Mouse (Mus musculus) midbrain, postnatal 0 days (tissue): ENCODE measurements at regions not wholly inside any gene's neighbourhood (a gene's known extent, or its start where the extent isn't known, plus 50 kb on each side); places are given as distances from the start of the nearest gene placed in this dataset.
A peak's percentile ranks its signal among the peaks of the same experiment; 100 is the strongest.

ENCODE experiments used
- ATAC-seq: fragments of 200-750 bp; cut with Nextera tagmentation; 2 replicates; pipeline ENCODE4 v1.8.0; 2017; ENCODE audit warnings: moderate number of reproducible peaks, mild to moderate bottlenecking, moderate TSS enrichment, moderate library complexity; ENCODE audit not compliant: low FRiP score
- DNase-seq: peaks from one replicate; pipeline ENCODE4 v3.0.0-alpha.2; 2015; ENCODE audit warnings: low spot score
- H3K27ac ChIP-seq: fragments of 300-500 bp; sonication (generic); 2 replicates; pipeline ENCODE4 v1.5.1; 2014; ENCODE audit warnings: low read depth, mild to moderate bottlenecking, low read length, mixed read lengths
- H3K27me3 ChIP-seq: fragments of 300-500 bp; sonication (generic); 2 replicates; pipeline ENCODE4 v1.6.1; 2014; ENCODE audit warnings: low read length, control low read depth, mixed read lengths; ENCODE audit not compliant: insufficient read depth
- H3K36me3 ChIP-seq: fragments of 300-500 bp; sonication (generic); 2 replicates; pipeline ENCODE4 v1.6.1; 2014; ENCODE audit warnings: low read length, control low read depth, mixed read lengths; ENCODE audit not compliant: insufficient read depth
- H3K4me1 ChIP-seq: fragments of 300-500 bp; sonication (generic); 2 replicates; pipeline ENCODE4 v1.6.1; 2014; ENCODE audit warnings: mild to moderate bottlenecking, control low read depth, antibody characterized with exemption, low read length, mixed read lengths; ENCODE audit not compliant: insufficient read depth
- H3K4me2 ChIP-seq: fragments of 300-500 bp; sonication (generic); 2 replicates; pipeline ENCODE4 v1.6.1; 2014; ENCODE audit warnings: low read depth, mild to moderate bottlenecking, low read length, mixed read lengths; ENCODE audit not compliant: poor library complexity, severe bottlenecking
- H3K4me3 ChIP-seq: fragments of 300-500 bp; sonication (generic); 2 replicates; pipeline ENCODE4 v1.5.1; 2014; ENCODE audit warnings: low read depth, mild to moderate bottlenecking, low read length, moderate library complexity
- H3K9ac ChIP-seq: fragments of 300-500 bp; sonication (generic); replicated peaks from 2 replicates; pipeline ENCODE4 v1.6.1; 2014; ENCODE audit warnings: mild to moderate bottlenecking, low read length, moderate library complexity, mixed read lengths; ENCODE audit not compliant: poor library complexity, severe bottlenecking
- H3K9me3 ChIP-seq: fragments of 300-500 bp; sonication (generic); 2 replicates; pipeline ENCODE4 v1.6.1; 2016; ENCODE audit warnings: low read length, control low read depth
- CTCF ChIP-seq: IDR thresholded peaks from 2 replicates; pipeline ENCODE4 v1.5.1; 2016; ENCODE audit warnings: antibody characterized with exemption, mild to moderate bottlenecking
- WGBS: fragments of 180-500 bp; shearing (Covaris S2); extraction: QIAGEN DNeasy Blood & Tissue Kit; methylation state at CpG from one replicate; pipeline ENCODE4 v1.1.7; 2014; 5-methylcytosine and 5-hydroxymethylcytosine counted together

DNA sequence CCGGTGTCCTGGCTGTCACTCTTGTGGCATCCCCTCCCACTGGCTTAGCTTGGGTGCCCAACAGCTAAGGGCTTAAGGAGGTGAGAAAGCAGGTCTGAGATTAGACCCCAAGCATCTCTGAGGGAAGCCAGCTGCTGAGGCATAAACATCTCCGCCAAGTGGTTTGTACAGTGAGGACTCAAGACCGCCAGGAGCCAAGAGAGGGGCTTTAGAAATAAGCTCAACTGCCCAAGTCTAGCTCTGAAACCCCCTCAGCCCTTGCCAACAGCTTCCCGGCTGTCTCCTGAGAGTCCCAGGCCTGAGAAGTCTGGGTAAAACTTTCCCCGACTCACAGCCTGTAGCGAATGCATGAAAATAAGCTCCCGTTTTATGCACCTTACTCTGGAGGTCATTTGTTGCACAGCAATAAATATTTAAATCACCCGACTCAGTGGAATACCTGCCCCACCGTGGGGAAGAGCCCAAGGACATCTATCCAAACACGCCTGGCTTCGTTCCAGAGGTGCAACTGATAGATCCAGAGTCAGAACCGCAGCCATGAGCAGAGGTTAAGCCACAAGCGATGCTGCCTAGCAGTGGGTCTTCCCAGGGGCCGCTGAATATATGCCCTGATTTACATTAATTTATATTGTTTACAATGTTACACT lies 100.1 kb upstream of the Slc44a1 start:
- Histone ChIP-seq H3K4me3 (no peak overlapping the region), H3K27me3 (no peaks in the 10 kb centered on the region), H3K4me1 (no peaks in the 10 kb centered on the region), H3K9me3 (peaks cover 4% of the 10 kb centered on the region; the same call in 1 of the 2 replicates), H3K9ac (no peak overlapping the region), H3K4me2 (no peak overlapping the region), H3K27ac (no peak overlapping the region), H3K36me3 (no peaks in the 10 kb centered on the region)
- DNase-seq, result peak; percentile 50
- no peak for ATAC-seq
- TF ChIP-seq CTCF, result no peak
- WGBS, result 75% methylated on average over 13 of the region's 14 CpGs

DNA sequence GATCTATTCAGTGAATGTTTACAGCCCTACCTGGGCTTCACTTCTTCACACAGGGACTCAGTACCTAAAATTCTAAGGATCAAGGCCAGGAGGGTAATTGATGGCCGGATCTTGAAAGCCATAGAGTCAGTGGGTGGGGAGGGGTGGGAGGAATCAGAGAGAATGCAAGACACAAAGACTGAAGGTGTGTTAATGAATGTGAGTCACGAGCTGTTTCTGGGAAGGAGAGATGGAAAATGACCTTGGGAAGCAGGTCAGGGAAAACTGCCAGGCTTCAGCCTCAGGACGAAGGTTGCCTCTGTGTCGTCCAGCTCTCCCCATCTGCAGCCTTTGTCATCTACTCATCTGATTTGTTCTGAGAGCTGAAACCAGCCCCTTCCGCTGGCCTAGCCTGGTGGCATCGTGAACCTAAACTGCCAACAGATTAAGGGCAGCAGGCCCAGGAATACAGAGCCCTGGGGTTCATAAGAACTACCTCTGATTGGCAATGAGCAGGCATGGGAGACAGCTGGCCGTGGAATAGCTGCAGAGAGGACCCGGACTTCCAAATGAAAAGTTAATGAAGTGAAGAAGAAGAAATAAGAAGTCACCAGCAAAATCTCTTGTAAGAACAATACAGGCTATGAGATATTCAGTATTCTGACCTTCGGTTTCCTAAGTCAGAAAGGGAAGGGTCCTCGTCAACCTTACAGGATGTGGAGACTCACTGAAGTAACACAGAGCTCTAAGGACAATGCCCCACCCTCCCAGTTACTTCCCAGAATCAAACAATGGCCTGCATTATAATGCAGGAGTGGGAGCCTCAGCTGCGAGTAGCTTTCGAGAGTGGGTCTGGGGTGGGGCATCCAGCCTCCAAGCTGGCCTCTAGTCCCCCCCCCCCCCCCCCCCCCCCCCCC lies 100.8 kb upstream of the Slc44a1 start:
- no peak overlapping the region for H3K9ac ChIP-seq
- no peak for TF ChIP-seq CTCF
- no peaks in the 10 kb centered on the region for H3K27me3 ChIP-seq
- 48% methylated on average over 12 of the region's 12 CpGs for WGBS
- ATAC-seq, result no peak
- H3K4me2 ChIP-seq, result no peak overlapping the region
- DNase-seq, result peak; percentile 35
- H3K9me3 ChIP-seq, result peaks cover 4% of the 10 kb centered on the region; the same call in 1 of the 2 replicates
- H3K4me1 ChIP-seq, result no peaks in the 10 kb centered on the region
- H3K27ac ChIP-seq, result no peak overlapping the region
- no peaks in the 10 kb centered on the region for H3K36me3 ChIP-seq
- no peak overlapping the region for H3K4me3 ChIP-seq

DNA sequence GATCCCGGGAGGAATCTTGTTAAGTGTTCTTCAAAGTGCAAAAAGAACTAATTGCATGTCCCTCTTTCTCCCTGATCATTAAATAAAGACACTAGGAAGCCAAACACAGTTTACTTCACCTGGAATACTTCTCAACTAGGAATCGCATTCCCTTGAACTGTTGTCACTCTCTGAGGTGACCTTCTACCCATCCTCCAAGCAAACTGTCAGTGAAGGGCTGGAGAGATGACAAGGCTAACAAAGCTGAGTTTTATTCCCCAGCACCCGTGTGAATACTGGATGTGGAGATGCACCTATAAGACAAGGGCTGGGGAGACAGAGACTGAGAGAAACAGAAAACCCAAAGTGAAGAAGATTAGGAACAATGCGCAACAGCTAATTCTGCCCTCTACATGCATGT lies 101.7 kb upstream of the Slc44a1 start:
- no peak overlapping the region for H3K27ac ChIP-seq
- ATAC-seq, result no peak
- H3K9me3 ChIP-seq, result peaks cover 4% of the 10 kb centered on the region; the same call in 1 of the 2 replicates
- TF ChIP-seq CTCF, result no peak
- 87% methylated on average over 4 of the region's 4 CpGs for WGBS
- DNase-seq, result no peak
- no peak overlapping the region for H3K4me3 ChIP-seq
- H3K4me1 ChIP-seq, result no peaks in the 10 kb centered on the region
- no peak overlapping the region for H3K9ac ChIP-seq
- H3K4me2 ChIP-seq, result no peak overlapping the region
- H3K36me3 ChIP-seq, result no peaks in the 10 kb centered on the region
- H3K27me3 ChIP-seq, result no peaks in the 10 kb centered on the region

DNA sequence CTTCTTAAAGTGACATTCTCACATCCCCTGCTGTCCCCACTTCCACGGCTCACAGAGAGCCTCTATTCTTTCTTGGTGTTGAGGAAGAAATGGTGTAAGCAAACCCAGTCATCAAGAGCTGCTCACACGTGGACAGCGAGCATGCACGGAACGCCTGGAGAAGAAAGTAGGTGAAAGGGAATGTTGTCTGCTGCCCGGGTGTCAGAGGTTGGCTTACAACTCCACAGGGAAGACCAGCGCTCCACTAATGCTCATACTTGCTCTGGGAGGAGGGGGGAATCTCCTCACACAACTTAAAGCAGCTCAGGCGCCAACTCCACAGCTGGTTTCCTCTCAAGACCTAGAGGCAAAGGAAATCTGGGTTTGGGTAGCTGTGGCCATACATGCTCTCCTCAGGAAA lies 102.4 kb upstream of the Slc44a1 start:
- DNase-seq (no peak), ATAC-seq (no peak)
- WGBS, result 52% methylated on average over 8 of the region's 8 CpGs
- no peak overlapping the region for H3K4me2 ChIP-seq
- H3K27ac ChIP-seq, result no peak overlapping the region
- H3K9me3 ChIP-seq, result peaks cover 4% of the 10 kb centered on the region; the same call in 1 of the 2 replicates
- H3K4me1 ChIP-seq, result no peaks in the 10 kb centered on the region
- no peaks in the 10 kb centered on the region for H3K27me3 ChIP-seq
- TF ChIP-seq CTCF, result no peak
- H3K4me3 ChIP-seq, result no peak overlapping the region
- no peak overlapping the region for H3K9ac ChIP-seq
- no peaks in the 10 kb centered on the region for H3K36me3 ChIP-seq

DNA sequence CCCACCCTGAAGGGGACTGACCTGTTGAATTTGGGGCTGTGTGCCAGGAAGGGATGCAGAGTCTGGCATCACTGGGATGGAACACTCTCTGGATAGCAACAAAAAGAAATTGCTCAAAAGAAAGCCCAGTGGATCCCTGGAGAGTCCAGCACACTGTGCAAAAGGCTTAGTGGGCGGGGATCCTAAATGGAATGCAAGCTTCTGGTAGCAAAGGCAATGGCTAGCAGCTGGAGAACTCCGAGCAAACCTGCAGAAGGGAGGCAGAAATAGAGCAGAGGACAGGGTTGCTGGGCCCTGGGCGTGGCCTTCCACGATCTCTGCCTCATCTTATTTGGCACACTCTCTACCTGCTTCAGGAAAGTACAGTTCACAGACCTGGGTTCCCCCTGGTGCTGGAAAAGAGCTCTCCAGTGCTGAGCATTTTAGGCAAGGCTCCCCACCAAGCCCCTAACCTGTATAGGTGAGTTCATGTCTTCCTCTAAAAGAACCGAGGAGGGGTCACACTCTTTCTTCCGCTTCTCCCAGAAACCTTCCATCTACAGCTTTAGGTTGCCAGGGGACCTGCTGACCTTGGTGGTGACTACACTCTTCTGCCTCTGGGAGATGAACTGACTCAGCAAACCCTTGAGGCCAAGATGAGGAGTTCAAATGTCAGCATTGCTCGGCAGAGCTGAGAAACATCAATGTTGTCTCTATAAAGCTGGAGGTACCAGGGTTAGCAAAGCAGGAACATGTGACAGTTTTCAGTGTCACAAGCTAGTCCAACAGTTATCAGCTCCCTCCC lies 112.6 kb upstream of the Slc44a1 start:
- no peaks in the 10 kb centered on the region for H3K4me1 ChIP-seq
- H3K4me2 ChIP-seq, result no peak overlapping the region
- TF ChIP-seq CTCF, result no peak
- no peaks in the 10 kb centered on the region for H3K27me3 ChIP-seq
- DNase-seq (no peak), ATAC-seq (no peak)
- no peak overlapping the region for H3K9ac ChIP-seq
- H3K9me3 ChIP-seq, result no peaks in the 10 kb centered on the region
- WGBS, result 55% methylated on average over 7 of the region's 7 CpGs
- H3K4me3 ChIP-seq, result no peak overlapping the region
- H3K27ac ChIP-seq, result no peak overlapping the region
- H3K36me3 ChIP-seq, result no peaks in the 10 kb centered on the region
